Mouse (Mus musculus) thymus, adult 2 months (tissue): Measurements from ENCODE around the gene Nagpa. TPM values are rescaled to one million over a fixed set of nuclear protein-coding genes. Genes with fewer than 3 reads are reported as not detected.

Experiments used
- DNase-seq: peaks from one replicate; pipeline ENCODE4 v3.0.0; 2021
- H3K27ac ChIP-seq: fragments of 200-500 bp; 2 replicates; pipeline ENCODE4 v1.5.1; 2012; ENCODE audit warnings: low read length, control low read depth; ENCODE audit not compliant: control insufficient read depth, insufficient read depth
- H3K27me3 ChIP-seq: fragments of 200-500 bp; 2 replicates; pipeline ENCODE4 v1.6.1; 2012; ENCODE audit warnings: mild to moderate bottlenecking, low read length, moderate library complexity, mixed read lengths; ENCODE audit not compliant: control insufficient read depth, insufficient read depth
- H3K36me3 ChIP-seq: fragments of 200-500 bp; 2 replicates; pipeline ENCODE4 v1.6.1; 2012; ENCODE audit warnings: mild to moderate bottlenecking, low read length, moderate library complexity; ENCODE audit not compliant: control insufficient read depth, insufficient read depth
- H3K4me1 ChIP-seq: fragments of 200-500 bp; replicated peaks from 2 replicates; pipeline ENCODE4 v1.6.1; 2012; ENCODE audit warnings: low read length; ENCODE audit not compliant: control insufficient read depth, insufficient read depth
- H3K4me3 ChIP-seq: fragments of 200-500 bp; 2 replicates; pipeline ENCODE4 v1.5.1; 2012; ENCODE audit warnings: mild to moderate bottlenecking, low read length, control low read depth, moderate library complexity; ENCODE audit not compliant: control insufficient read depth, insufficient read depth
- CTCF ChIP-seq: fragments of 200-500 bp; IDR thresholded peaks from 2 replicates; pipeline ENCODE4 v1.5.1; 2012; ENCODE audit warnings: mild to moderate bottlenecking, control low read depth, low read length, moderate library complexity, borderline replicate concordance; ENCODE audit not compliant: control insufficient read depth, poor library complexity, insufficient read depth; ENCODE audit errors: extremely low read depth
- POLR2A ChIP-seq: fragments of 200-500 bp; IDR thresholded peaks from 2 replicates; pipeline ENCODE4 v1.6.1; 2012; ENCODE audit warnings: mild to moderate bottlenecking, low read length, control low read depth, moderate library complexity; ENCODE audit not compliant: control insufficient read depth, poor library complexity, insufficient read depth; ENCODE audit errors: extremely low read depth
- WGBS: fragments of 180-500 bp; shearing (Covaris S2); methylation state at CpG from one replicate; pipeline ENCODE4 v1.1.7; 2018; 5-methylcytosine and 5-hydroxymethylcytosine counted together
- polyA plus RNA-seq: library from polyadenylated mRNA; depleted of rRNA; stranded (reverse); fragments of >200 nt; gene quantifications from 2 replicates; pipeline ENCODE4 v1.2.3, GENCODE M21; 2012

Nagpa gene
- polyA plus RNA-seq, 1 experiment = 59.7 TPM

DNA sequence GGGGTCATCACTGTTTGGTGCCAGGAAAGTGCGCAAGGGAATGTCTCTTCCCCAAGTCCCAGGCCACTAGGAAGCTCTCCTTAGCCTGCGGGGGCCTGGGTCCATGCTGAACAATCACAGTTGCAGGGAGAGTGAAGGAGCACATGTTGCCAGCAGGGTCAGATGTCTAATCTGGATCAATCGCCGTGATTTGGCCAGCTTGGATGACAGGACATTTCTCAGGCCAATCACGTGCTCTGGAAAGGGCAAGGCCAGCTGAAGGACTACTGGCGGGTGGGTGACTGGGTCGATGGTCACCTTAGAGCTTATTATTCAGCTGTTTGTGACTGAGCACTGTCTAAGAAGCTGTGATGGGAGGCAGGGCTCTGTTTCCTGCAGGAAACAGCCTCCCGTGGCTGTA, 19.7 kb downstream of the Nagpa start:
- no peak overlapping the region for H3K4me3 ChIP-seq
- DNase-seq = no peak
- H3K4me1 ChIP-seq = no peaks in the 10 kb centered on the region
- H3K27me3 ChIP-seq = no peaks in the 10 kb centered on the region
- WGBS = 53% methylated on average over 8 of the region's 8 CpGs
- no peak overlapping the region for H3K27ac ChIP-seq
- no peaks in the 10 kb centered on the region for H3K36me3 ChIP-seq
- TF ChIP-seq POLR2A (no peak), CTCF (no peak)

DNA sequence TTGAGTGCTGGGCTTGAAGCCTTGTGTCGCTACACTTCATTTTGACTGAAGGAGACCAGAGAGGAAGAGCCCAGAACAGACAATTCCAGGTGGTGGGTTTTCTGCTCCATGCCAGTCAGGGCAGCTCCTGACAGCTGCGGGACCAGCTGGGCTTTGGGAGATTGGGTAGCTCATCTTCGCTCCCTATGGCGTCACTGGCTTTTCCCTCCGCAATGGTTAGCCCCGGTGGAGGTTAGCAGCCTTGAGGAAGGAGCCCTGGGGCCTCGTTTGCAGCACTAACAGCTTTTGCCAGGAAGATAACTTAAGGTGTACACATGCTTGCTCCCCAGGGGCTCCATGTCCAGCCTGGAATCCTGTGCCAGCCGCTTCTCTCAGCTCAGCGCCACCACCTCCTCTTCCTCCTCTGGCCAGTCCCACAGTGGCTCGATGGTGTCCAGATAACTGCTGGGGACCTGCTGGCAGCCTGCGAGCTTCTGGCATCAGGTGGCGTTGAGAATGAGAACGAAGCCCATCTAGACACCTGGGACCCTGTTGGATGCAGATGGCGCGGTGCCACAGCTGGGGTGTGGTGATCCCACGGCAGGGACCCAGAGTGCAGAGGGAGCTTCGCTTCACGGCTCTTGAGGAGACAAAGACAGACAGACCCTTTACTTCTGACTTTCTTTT, 20.4 kb downstream of the Nagpa start:
- Histone ChIP-seq H3K27me3 (no peaks in the 10 kb centered on the region), H3K36me3 (no peaks in the 10 kb centered on the region), H3K27ac (no peak overlapping the region), H3K4me3 (no peak overlapping the region), H3K4me1 (no peaks in the 10 kb centered on the region)
- 90% methylated on average over 18 of the region's 18 CpGs for WGBS
- no peak for TF ChIP-seq CTCF
- TF ChIP-seq POLR2A = no peak
- no peak for DNase-seq

- DNase-seq = no peak
- WGBS = 93% methylated on average over 6 of the region's 6 CpGs
- H3K27me3 ChIP-seq = no peaks in the 10 kb centered on the region
- TF ChIP-seq CTCF = no peak
- TF ChIP-seq POLR2A = no peak
- no peak overlapping the region for H3K27ac ChIP-seq
- H3K4me1 ChIP-seq = no peaks in the 10 kb centered on the region
- no peak overlapping the region for H3K4me3 ChIP-seq
- H3K36me3 ChIP-seq = no peaks in the 10 kb centered on the region
Observed at GRCm38 (mm10) chr16:5172636-5173035, 31.2 kb downstream of the Nagpa start.

DNA sequence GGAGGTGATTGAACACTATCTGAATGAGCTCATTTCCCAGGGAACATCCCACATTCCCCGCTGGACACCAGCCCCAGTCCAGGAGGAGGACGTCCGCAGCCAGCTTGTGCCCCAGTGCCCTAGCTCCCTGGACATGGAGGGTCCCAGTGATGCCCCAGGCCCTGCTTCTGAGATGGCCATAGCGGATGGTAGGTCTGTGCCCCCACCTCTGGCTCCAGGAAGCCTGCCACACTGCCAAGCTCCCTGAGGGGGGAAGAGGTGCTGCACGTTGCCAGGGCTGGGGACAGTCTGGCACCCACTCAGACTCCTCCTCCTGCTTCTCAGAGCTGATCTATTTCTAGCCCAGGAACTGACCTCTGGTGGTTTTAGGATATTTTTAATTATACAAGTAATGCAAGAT, 35.0 kb downstream of the Nagpa start:
- Histone ChIP-seq H3K4me1 (no peaks in the 10 kb centered on the region), H3K36me3 (no peaks in the 10 kb centered on the region), H3K4me3 (no peak overlapping the region), H3K27ac (no peak overlapping the region), H3K27me3 (no peaks in the 10 kb centered on the region)
- no peak for DNase-seq
- 77% methylated on average over 5 of the region's 5 CpGs for WGBS
- no peak for TF ChIP-seq CTCF
- TF ChIP-seq POLR2A = no peak

DNA sequence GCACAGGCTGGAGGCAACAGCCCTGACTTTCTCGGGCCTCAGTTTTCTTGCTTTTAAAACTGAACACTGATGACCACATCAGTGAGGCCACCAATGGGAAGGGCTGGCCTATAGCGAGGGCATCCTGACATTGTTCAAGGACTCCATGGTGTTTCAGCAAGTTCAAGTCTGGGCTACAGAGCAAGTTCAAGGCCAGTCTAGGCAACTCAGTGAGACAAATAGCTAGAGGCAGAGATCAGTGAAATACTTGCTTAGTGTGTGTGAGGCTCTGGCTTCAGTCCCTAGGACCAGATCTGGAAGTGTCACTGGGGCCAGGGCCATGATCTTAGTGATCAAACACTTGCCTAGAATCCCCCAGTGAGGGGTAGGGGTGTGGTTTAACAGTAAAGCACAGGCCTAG, 35.8 kb downstream of the Nagpa start:
- TF ChIP-seq POLR2A = no peak
- TF ChIP-seq CTCF = no peak
- H3K4me3 ChIP-seq = no peak overlapping the region
- no peaks in the 10 kb centered on the region for H3K27me3 ChIP-seq
- WGBS = 96% methylated on average over 2 of the region's 2 CpGs
- DNase-seq = no peak
- no peaks in the 10 kb centered on the region for H3K36me3 ChIP-seq
- H3K27ac ChIP-seq = no peak overlapping the region
- no peaks in the 10 kb centered on the region for H3K4me1 ChIP-seq

GRCm38 (mm10) chr16:5164327-5164726, 39.5 kb downstream of the Nagpa start:
- Histone ChIP-seq H3K27ac (no peak overlapping the region), H3K4me3 (no peak overlapping the region), H3K27me3 (no peaks in the 10 kb centered on the region), H3K36me3 (no peaks in the 10 kb centered on the region), H3K4me1 (no peaks in the 10 kb centered on the region)
- DNase-seq = no peak
- no peak for TF ChIP-seq POLR2A
- no peak for TF ChIP-seq CTCF
- 29% methylated on average over 6 of the region's 6 CpGs for WGBS

GRCm38 (mm10) chr16:5159248-5159647, 44.6 kb downstream of the Nagpa start:
- Histone ChIP-seq H3K27ac (no peak overlapping the region), H3K4me1 (no peaks in the 10 kb centered on the region), H3K4me3 (no peak overlapping the region), H3K27me3 (no peaks in the 10 kb centered on the region), H3K36me3 (no peaks in the 10 kb centered on the region)
- no peak for TF ChIP-seq POLR2A
- no peak for TF ChIP-seq CTCF
- DNase-seq = no peak
- WGBS = 87% methylated on average over 8 of the region's 8 CpGs
